Mouse (Mus musculus) midbrain, embryonic 10.5 days (tissue): ENCODE measurements around the gene Mtss1l. TPM values are rescaled to one million over a fixed set of nuclear protein-coding genes. Genes with fewer than 3 reads are reported as not detected.

Source experiments
- DNase-seq: peaks from one replicate; pipeline ENCODE4 v3.0.0-alpha.2; 2017; ENCODE audit warnings: low spot score
- H3K27ac ChIP-seq: fragments of 300-500 bp; sonication (generic); replicated peaks from 2 replicates; pipeline ENCODE4 v1.5.1; 2016; ENCODE audit warnings: mild to moderate bottlenecking
- H3K27me3 ChIP-seq: fragments of 300-500 bp; sonication (generic); 2 replicates; pipeline ENCODE4 v1.6.1; 2016; ENCODE audit warnings: low read depth, mild to moderate bottlenecking; ENCODE audit not compliant: poor library complexity, severe bottlenecking
- H3K36me3 ChIP-seq: fragments of 300-500 bp; sonication (generic); 2 replicates; pipeline ENCODE4 v1.6.1; 2016; ENCODE audit warnings: mild to moderate bottlenecking, moderate library complexity
- H3K4me1 ChIP-seq: fragments of 300-500 bp; sonication (generic); 2 replicates; pipeline ENCODE4 v1.6.1; 2016
- H3K4me3 ChIP-seq: fragments of 300-500 bp; sonication (generic); 2 replicates; pipeline ENCODE4 v1.5.1; 2016; ENCODE audit warnings: mild to moderate bottlenecking, moderate library complexity
- H3K9me3 ChIP-seq: fragments of 300-500 bp; sonication (generic); replicated peaks from 2 replicates; pipeline ENCODE4 v1.6.1; 2016; ENCODE audit warnings: mild to moderate bottlenecking
- WGBS: fragments of 180-500 bp; shearing (Covaris S2); methylation state at CpG from one replicate; pipeline ENCODE4 v1.1.7; 2016; 5-methylcytosine and 5-hydroxymethylcytosine counted together
- polyA plus RNA-seq: library from polyadenylated mRNA; unstranded; fragments of >200 nt; fragmentation: Nextera tagmentation; extraction: Ambion mirVana; gene quantifications from 2 replicates; pipeline ENCODE4 v1.2.1, GENCODE M21; 2016

The Mtss1l gene
- polyA plus RNA-seq, 1 experiment from 2014 or later, result 4.9 TPM

DNA sequence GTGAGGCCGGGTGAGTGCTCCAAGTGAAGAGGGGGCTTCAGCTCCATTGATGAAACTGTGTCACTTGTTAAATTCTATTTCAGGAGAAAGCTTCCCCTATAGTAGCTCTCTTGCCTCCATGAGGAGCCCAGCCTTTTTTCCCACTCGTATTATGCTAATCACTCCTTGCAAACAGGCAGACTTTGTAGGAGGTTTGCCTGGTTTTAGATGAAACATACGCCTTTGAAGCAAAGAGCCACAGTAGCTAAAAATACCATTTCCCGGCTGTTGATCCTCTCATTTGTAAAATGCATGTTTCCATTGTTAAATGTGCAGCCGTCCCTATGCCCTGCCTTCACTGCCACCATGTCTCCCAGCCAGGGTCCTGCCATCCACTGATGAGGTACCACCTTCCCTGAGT is 23.7 kb upstream of the Mtss1l start:
- Histone ChIP-seq H3K4me3 (no peak overlapping the region), H3K27ac (no peak overlapping the region), H3K4me1 (peaks cover 15% of the 10 kb centered on the region), H3K27me3 (no peaks in the 10 kb centered on the region), H3K9me3 (no peaks in the 10 kb centered on the region), H3K36me3 (peaks cover 48% of the 10 kb centered on the region)
- 88% methylated on average over 5 of the region's 5 CpGs for WGBS
- no peak for DNase-seq

DNA sequence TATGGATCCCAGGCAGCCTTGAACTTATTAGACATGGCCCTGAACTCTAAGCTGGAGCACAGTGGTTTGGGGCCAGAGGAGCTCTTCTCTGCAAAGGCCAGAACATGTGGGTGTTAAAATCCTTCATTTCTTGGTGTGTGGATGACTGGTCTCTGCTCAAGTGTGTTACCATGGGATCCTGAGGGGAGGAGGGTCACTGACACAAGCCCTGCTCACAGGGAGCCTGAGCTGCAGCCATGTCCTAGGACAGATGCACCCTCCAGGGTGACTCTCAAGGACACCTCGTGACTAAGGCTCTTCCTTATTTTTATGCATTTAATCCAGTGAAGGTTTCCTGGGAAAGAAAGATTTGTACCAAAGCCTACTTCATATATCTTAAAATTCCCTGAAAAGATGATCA is 23.2 kb upstream of the Mtss1l start:
- H3K27me3 ChIP-seq, result no peaks in the 10 kb centered on the region
- no peaks in the 10 kb centered on the region for H3K9me3 ChIP-seq
- H3K4me3 ChIP-seq, result no peak overlapping the region
- peaks cover 48% of the 10 kb centered on the region for H3K36me3 ChIP-seq
- DNase-seq, result no peak
- 78% methylated on average over 1 of the region's 1 CpGs for WGBS
- H3K27ac ChIP-seq, result no peak overlapping the region
- H3K4me1 ChIP-seq, result peaks cover 20% of the 10 kb centered on the region

DNA sequence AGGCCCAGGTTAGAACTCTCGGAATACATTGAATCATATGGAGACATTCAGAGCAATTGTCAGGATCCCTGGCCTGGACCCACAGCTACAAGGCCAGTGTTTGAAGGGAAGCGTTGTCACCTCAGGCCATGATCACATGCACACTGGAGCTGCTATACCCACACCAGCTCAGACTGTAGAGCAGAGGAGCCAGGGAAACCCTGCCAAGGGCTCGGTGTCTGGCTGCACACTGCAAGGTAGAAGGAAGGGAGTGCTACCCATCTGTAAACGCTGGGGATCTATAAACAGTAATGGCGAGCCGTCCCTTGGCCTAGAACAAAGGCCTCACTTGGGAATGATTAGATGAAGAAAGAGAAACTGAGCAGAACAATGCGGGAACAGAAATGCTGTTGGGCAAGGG is 21.8 kb upstream of the Mtss1l start:
- no peak overlapping the region for H3K4me3 ChIP-seq
- peaks cover 45% of the 10 kb centered on the region for H3K36me3 ChIP-seq
- H3K27ac ChIP-seq, result no peak overlapping the region
- no peaks in the 10 kb centered on the region for H3K27me3 ChIP-seq
- DNase-seq, result no peak
- H3K9me3 ChIP-seq, result no peaks in the 10 kb centered on the region
- WGBS, result 88% methylated on average over 7 of the region's 7 CpGs
- H3K4me1 ChIP-seq, result peaks cover 16% of the 10 kb centered on the region

DNA sequence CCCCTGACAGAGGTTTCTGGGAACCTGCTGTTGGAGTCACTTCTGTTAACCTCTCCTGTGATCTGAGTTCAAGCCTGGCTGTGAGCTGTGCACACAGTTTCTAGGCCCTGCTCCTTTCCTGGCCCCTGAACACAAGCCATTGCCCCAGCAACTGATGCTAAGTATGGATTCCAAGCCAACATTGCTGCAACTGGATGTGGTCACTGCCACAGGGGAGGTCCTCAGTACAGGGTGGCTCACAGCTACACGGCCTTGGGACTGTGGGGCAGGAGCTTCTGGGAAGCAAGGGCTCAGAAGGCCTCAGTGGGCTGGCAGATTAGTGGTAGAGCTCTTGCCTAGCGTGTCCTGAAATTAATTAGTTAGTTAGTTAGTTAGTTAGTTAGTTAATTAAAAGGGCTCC is 20.7 kb upstream of the Mtss1l start:
- H3K36me3 ChIP-seq, result peaks cover 42% of the 10 kb centered on the region
- H3K4me3 ChIP-seq, result no peak overlapping the region
- DNase-seq, result no peak
- H3K27me3 ChIP-seq, result no peaks in the 10 kb centered on the region
- peaks cover 12% of the 10 kb centered on the region for H3K4me1 ChIP-seq
- WGBS, result 84% methylated on average over 2 of the region's 2 CpGs
- H3K9me3 ChIP-seq, result no peaks in the 10 kb centered on the region
- H3K27ac ChIP-seq, result 0 out of 2 replicates have a peak overlapping the region, but pooled peaks have one; percentile 23

DNA sequence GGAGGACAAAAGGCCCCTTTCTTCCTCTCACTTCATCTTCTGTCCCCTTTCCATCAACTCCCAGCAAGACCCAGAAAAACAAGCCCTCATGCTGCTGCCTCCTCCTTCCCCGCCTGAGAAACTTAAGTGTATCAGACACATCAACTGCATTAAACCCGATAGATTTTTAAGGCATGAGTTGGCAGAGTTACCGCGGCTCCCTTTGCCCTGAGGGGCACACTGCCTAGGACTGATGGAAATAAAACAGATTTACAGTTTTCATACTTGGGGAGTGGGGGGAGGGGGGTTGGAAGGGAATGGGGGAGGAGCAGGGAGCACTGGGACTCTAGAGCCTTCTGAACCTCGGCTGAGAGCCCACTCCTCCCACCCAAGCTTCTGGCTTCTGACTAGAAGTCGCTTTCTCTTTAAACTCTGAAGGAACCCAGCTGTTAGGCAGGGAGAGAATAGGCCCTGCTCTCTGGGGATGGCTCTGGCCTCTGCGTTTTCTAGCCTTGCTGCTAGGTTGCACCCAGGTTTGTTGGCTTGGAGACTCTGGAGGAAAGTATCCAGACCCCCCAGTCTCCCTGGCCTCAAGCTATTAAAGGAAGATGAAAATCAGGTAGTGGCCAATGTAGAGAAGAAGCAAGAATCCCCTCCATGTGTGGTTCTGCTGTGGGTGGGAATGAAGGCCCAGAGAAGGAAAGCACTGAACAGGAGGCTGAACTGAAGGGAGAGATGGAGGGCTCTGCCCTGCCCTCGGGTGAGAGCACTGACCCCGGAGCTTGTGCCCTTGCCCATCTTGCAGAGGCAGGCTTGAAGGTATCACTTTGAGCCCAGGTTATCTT is 18.4 kb upstream of the Mtss1l start:
- Histone ChIP-seq H3K4me1 (peaks cover 12% of the 10 kb centered on the region), H3K36me3 (peaks cover 41% of the 10 kb centered on the region), H3K27ac (peak overlapping the region; percentile 23; the same call in 1 of the 2 replicates), H3K9me3 (no peaks in the 10 kb centered on the region), H3K27me3 (no peaks in the 10 kb centered on the region), H3K4me3 (no peak overlapping the region)
- 63% methylated on average over 9 of the region's 9 CpGs for WGBS
- DNase-seq, result no peak

DNA sequence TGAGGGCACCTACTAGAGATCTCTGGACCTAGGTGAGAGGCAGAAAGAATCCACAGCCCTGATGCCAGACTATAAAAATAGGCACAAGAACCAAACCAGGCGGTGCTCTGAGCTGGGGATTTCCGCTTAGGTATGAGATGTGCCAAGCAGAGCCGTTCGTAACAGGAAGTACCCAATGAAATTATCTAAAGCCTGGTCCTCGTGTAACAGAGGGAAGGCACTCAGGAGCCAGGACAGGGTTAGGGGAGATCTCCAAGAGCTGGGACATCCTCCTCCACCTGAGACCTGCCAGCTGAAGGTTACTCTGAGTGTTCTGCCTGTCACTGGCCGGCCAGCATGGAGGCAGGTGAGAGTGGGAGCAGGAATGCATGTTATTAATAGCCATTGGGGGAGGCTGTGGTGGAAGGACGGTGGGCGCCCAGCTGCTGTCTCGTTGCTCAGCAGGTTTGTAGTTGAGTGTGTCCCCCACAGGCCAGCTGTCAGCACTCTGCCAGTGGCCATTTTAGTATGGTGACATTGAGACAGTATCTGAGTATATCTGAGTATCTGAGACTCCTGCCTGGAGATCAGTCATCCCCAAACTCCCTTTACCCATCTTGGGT is 17.7 kb upstream of the Mtss1l start:
- Histone ChIP-seq H3K4me3 (no peak overlapping the region), H3K4me1 (peaks cover 12% of the 10 kb centered on the region), H3K27ac (no peak overlapping the region), H3K9me3 (no peaks in the 10 kb centered on the region), H3K27me3 (no peaks in the 10 kb centered on the region), H3K36me3 (peaks cover 47% of the 10 kb centered on the region)
- 88% methylated on average over 9 of the region's 9 CpGs for WGBS
- no peak for DNase-seq

DNA sequence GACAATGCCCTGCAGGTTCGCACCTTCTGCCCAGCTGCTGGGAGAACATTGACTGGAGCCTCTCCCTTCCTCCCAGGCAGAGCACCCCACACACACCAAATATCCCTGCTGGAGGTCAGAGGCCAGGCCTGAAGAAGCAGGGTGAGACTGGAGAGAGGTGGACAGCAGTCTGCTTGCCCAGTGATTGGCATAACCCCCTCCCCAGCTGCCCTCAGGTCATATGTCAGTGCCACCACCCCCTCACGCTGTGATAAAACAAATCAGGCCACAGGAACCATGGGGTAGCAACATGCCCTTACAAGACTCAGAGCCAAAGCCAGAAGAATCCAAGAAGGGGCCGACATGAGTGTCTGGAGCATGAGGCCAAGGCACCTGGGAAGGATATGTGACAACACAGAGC is 17.2 kb upstream of the Mtss1l start:
- Histone ChIP-seq H3K27me3 (no peaks in the 10 kb centered on the region), H3K4me3 (no peak overlapping the region), H3K4me1 (peaks cover 12% of the 10 kb centered on the region), H3K36me3 (peaks cover 47% of the 10 kb centered on the region), H3K9me3 (no peaks in the 10 kb centered on the region), H3K27ac (no peak overlapping the region)
- 90% methylated on average over 3 of the region's 3 CpGs for WGBS
- DNase-seq, result no peak

DNA sequence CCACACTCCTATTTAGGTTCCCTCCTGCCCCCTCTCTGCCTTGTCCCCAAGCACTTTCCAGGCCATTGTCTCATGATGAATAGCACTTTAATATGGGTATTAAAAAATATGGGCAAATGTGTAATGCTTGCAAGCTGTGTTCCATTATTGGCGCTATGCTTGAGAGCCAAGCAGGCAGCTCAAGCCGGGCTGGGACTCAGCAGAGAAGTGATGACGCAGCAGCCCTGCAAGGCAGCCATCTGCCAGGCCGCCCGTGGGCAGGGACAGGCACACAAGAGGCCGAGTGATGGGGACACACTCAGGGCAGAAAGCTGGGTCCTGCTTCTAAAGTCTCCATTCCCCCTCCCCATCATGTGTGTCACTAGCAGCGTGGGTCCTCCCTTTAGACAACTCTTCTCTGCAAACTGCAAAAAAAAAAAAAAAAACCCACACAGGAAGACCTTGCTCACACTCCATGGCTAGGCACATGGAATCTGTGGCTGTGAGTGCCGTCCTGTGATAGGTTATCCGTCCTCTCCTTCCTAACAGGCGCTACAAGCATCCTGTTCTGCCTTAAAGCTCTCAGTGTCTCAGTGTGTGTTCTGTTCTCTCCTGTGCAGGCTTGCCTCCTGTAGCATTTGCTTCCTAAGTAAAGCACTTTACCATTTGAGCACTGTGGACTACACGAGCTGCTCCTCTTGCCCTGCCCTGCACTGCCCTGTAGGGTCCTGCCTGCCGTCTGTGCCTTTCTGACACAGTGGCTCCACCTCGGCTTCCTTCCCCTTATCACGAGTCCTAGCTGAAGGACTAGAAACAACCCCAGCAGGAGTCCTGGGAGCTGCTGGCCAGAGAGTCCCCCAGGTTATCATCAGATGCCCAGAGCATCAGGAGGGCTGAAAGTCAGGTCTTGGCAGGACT is 15.6 kb upstream of the Mtss1l start:
- DNase-seq, result no peak
- Histone ChIP-seq H3K9me3 (no peaks in the 10 kb centered on the region), H3K36me3 (peaks cover 51% of the 10 kb centered on the region), H3K4me3 (no peak overlapping the region), H3K27ac (no peak overlapping the region), H3K27me3 (no peaks in the 10 kb centered on the region), H3K4me1 (peaks cover 12% of the 10 kb centered on the region)
- WGBS, result 85% methylated on average over 14 of the region's 14 CpGs

DNA sequence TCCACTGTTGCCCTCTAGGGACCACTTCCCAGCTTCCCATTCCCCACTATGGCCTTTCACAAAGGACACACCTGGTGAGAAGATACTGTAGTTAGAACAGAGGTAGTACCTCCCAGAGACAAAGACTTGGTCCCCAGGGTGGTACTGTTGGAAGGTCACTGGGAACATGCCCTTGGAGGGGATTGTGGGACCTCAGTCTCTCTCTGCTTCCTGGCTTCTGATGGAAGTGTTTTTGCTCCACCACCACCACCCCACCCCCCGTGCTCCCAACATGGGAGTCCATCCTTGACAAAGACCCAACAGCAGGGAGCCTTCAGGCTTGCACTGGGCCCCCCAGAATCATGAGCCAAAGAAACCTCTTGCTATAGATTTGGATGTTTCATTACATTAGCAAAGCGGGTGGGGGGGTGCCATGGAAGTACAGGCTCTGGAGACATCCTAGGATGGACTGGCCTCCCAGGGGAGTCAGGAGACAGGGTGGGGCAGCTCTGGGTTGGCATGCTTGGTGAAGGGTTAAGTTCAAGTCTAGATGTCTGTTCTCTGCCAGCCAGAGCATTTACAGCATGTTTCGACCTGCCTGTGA is 14.9 kb upstream of the Mtss1l start:
- DNase-seq, result no peak
- H3K4me3 ChIP-seq, result no peak overlapping the region
- no peaks in the 10 kb centered on the region for H3K27me3 ChIP-seq
- no peak overlapping the region for H3K27ac ChIP-seq
- H3K9me3 ChIP-seq, result no peaks in the 10 kb centered on the region
- 86% methylated on average over 3 of the region's 3 CpGs for WGBS
- H3K36me3 ChIP-seq, result peaks cover 52% of the 10 kb centered on the region
- peaks cover 12% of the 10 kb centered on the region for H3K4me1 ChIP-seq

DNA sequence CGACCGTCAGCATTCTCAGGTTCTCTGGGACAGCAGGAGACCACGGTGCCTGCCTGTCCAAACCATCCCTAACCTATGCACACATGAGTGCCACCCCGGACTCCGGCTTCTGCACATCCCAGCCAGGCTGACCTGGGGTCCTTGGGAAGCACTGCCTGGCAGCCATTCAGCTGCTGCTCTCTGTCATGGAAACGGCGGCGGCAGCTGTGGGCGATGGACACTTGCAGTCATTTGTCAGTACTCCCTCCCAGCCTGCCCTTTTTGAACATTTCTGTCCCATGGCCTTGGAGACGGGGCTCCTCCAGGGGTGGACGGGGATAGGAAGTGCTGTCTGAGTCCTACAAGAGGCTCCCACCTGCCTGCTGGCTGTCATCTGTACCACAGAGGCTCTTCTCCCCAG is 12.8 kb upstream of the Mtss1l start:
- no peak for DNase-seq
- Histone ChIP-seq H3K4me3 (no peak overlapping the region), H3K9me3 (no peaks in the 10 kb centered on the region), H3K4me1 (no peaks in the 10 kb centered on the region), H3K27me3 (no peaks in the 10 kb centered on the region), H3K36me3 (peaks cover 61% of the 10 kb centered on the region), H3K27ac (peak overlapping the region; percentile 9; the same call in 1 of the 2 replicates)
- 89% methylated on average over 11 of the region's 11 CpGs for WGBS

DNA sequence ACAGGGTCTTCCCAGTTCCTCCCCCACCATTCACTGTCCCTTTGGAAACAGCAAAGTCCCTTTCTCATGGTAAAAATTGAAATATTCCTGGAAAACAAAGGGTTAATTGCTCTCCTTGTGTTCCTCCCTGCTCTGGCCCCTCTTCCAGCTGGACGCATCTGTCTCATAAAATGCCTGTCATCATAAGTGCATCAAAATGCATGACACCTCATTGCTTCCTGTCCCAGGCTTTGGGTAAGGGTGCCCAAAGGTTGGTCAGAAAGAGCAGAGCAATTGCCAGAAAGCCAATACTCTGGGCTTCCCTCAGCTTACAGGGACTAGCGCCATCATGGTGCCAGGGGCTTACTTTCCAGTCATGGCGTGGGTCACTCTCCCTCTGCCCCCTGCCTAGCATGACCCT is 10.7 kb upstream of the Mtss1l start:
- Histone ChIP-seq H3K36me3 (peaks cover 79% of the 10 kb centered on the region), H3K27ac (no peak overlapping the region), H3K4me1 (peaks cover 13% of the 10 kb centered on the region), H3K9me3 (no peaks in the 10 kb centered on the region), H3K27me3 (no peaks in the 10 kb centered on the region), H3K4me3 (no peak overlapping the region)
- DNase-seq, result no peak
- 75% methylated on average over 3 of the region's 3 CpGs for WGBS

DNA sequence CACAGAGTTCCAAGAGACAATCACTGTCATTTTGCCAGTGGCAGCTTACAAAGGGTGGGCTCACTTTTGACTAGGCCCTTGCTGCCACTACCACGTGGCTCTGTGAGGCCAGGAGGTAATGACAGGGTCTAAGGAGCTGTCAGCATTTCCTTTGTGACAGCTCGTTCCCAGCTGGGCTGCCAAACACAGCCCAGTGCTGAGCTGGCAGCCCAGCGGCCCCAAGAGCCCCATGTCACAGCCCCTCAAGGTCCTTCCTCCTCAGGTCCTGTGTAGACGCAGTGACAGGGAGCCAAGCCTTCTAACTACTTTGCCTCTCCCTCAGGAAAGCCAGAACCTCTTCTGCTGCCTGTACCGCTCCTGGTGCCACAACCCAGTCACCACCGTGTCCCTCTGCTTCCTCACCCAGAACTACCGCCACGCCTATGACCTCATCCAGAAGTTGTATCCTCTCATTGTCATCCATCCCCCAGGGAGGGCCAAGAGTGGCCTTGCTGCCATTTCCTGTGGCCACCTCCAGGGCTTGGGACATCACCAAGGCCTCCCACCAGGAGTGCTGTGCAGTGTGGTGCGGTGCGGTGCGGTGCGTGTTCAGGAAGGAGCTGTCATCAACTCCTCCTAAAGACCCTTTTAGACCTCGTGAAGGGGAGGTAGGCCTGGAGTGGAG is 9.9 kb upstream of the Mtss1l start:
- H3K4me3 ChIP-seq, result no peak overlapping the region
- H3K4me1 ChIP-seq, result peaks cover 21% of the 10 kb centered on the region
- 88% methylated on average over 13 of the region's 13 CpGs for WGBS
- H3K27ac ChIP-seq, result no peak overlapping the region; the same call in 1 of the 2 replicates
- H3K36me3 ChIP-seq, result peaks cover 76% of the 10 kb centered on the region
- no peak for DNase-seq
- H3K27me3 ChIP-seq, result no peaks in the 10 kb centered on the region
- no peaks in the 10 kb centered on the region for H3K9me3 ChIP-seq
